Mouse (Mus musculus) heart, embryonic 10.5 days (tissue): ENCODE data around the gene Tmem138. TPM values are rescaled to one million over a fixed set of nuclear protein-coding genes. Genes with fewer than 3 reads are reported as not detected.
A peak's percentile ranks its signal among the peaks of the same experiment; 100 is the strongest.

Experiments
- DNase-seq: peaks from one replicate; pipeline ENCODE4 v3.0.0-alpha.2; 2017; ENCODE audit warnings: low spot score
- H3K27ac ChIP-seq: fragments of 300-500 bp; sonication (generic); 2 replicates; pipeline ENCODE4 v1.5.1; 2016; ENCODE audit warnings: mild to moderate bottlenecking
- H3K27me3 ChIP-seq: fragments of 300-500 bp; sonication (generic); 2 replicates; pipeline ENCODE4 v1.6.1; 2016; ENCODE audit warnings: mild to moderate bottlenecking; ENCODE audit not compliant: poor library complexity, insufficient read depth, severe bottlenecking
- H3K36me3 ChIP-seq: fragments of 300-500 bp; sonication (generic); 2 replicates; pipeline ENCODE4 v1.6.1; 2016; ENCODE audit warnings: mild to moderate bottlenecking, moderate library complexity
- H3K4me1 ChIP-seq: fragments of 300-500 bp; sonication (generic); 2 replicates; pipeline ENCODE4 v1.6.1; 2016; ENCODE audit warnings: mild to moderate bottlenecking
- H3K4me3 ChIP-seq: fragments of 300-500 bp; sonication (generic); 2 replicates; pipeline ENCODE4 v1.5.1; 2016; ENCODE audit warnings: mild to moderate bottlenecking, moderate library complexity
- H3K9me3 ChIP-seq: fragments of 300-500 bp; sonication (generic); 2 replicates; pipeline ENCODE4 v1.6.1; 2016; ENCODE audit warnings: mild to moderate bottlenecking, moderate library complexity
- WGBS: fragments of 180-500 bp; shearing (Covaris S2); methylation state at CpG from one replicate; pipeline ENCODE4 v1.1.7; 2016; 5-methylcytosine and 5-hydroxymethylcytosine counted together
- polyA plus RNA-seq: library from polyadenylated mRNA; unstranded; fragments of >200 nt; fragmentation: Nextera tagmentation; extraction: Ambion mirVana; gene quantifications from 2 replicates; pipeline ENCODE4 v1.2.1, GENCODE M21; 2016

Tmem138 gene
- 28.1 and 39.9 TPM in 2 replicates for polyA plus RNA-seq

GRCm38 (mm10) chr19:10576690-10577561, at the start of gene Tmem138, which contains the start of gene Cyb561a3:
Tmem138 (minus strand) TSS chr19:10577362.
Cyb561a3 (plus strand) TSS chr19:10577172.
- peak within 1 kb of the TSS; percentile 95 for H3K27ac ChIP-seq
- DNase-seq: peak; percentile 97
- peaks cover 19% of the 10 kb centered on the region for H3K4me1 ChIP-seq
- no peaks in the 10 kb centered on the region for H3K27me3 ChIP-seq
- no peaks in the 10 kb centered on the region for H3K9me3 ChIP-seq
- H3K36me3 ChIP-seq: peaks cover 32% of the 10 kb centered on the region
- under 1% methylated on average over 44 of the region's 44 CpGs for WGBS
- H3K4me3 ChIP-seq: peak within 1 kb of the TSS; percentile 74

GRCm38 (mm10) chr19:10608573-10609240, 31.5 kb upstream of the Tmem138 start:
- Histone ChIP-seq H3K4me1 (peaks cover 21% of the 10 kb centered on the region), H3K27me3 (no peaks in the 10 kb centered on the region), H3K27ac (no peak overlapping the region), H3K36me3 (peaks cover 72% of the 10 kb centered on the region), H3K4me3 (no peak overlapping the region), H3K9me3 (no peaks in the 10 kb centered on the region)
- 90% methylated on average over 5 of the region's 5 CpGs for WGBS
- DNase-seq: no peak

- peak overlapping the region; percentile 93 for H3K4me3 ChIP-seq
- no peaks in the 10 kb centered on the region for H3K27me3 ChIP-seq
- H3K36me3 ChIP-seq: peaks cover 45% of the 10 kb centered on the region
- WGBS: 5% methylated on average over 20 of the region's 20 CpGs
- H3K9me3 ChIP-seq: no peaks in the 10 kb centered on the region
- peaks cover 35% of the 10 kb centered on the region for H3K4me1 ChIP-seq
- H3K27ac ChIP-seq: peak overlapping the region; percentile 97
- no peak for DNase-seq
Observed at GRCm38 (mm10) chr19:10605901-10606622, 28.9 kb upstream of the Tmem138 start.

- Histone ChIP-seq H3K27me3 (no peaks in the 10 kb centered on the region), H3K4me3 (peak within 1 kb of the TSS; percentile 93), H3K27ac (peak within 1 kb of the TSS; percentile 97), H3K36me3 (peaks cover 41% of the 10 kb centered on the region), H3K4me1 (peaks cover 35% of the 10 kb centered on the region), H3K9me3 (no peaks in the 10 kb centered on the region)
- DNase-seq: peak; percentile 99
- WGBS: under 1% methylated on average over 49 of the region's 49 CpGs
Observed at GRCm38 (mm10) chr19:10605293-10605900, 28.2 kb upstream of the Tmem138 start, which contains the start of the genes Ddb1 and Tkfc. Ddb1 (plus strand) TSS chr19:10605327. Tkfc (minus strand) TSS chr19:10605654.

GRCm38 (mm10) chr19:10604534-10604933, 27.4 kb upstream of the Tmem138 start:
- H3K27ac ChIP-seq: peak overlapping the region; percentile 97
- H3K4me1 ChIP-seq: peaks cover 35% of the 10 kb centered on the region
- peaks cover 41% of the 10 kb centered on the region for H3K36me3 ChIP-seq
- H3K4me3 ChIP-seq: peak overlapping the region; percentile 93
- no peaks in the 10 kb centered on the region for H3K27me3 ChIP-seq
- DNase-seq: no peak
- WGBS: 60% methylated on average over 3 of the region's 3 CpGs
- H3K9me3 ChIP-seq: no peaks in the 10 kb centered on the region

GRCm38 (mm10) chr19:10603660-10604523, 26.7 kb upstream of the Tmem138 start:
- Histone ChIP-seq H3K9me3 (no peaks in the 10 kb centered on the region), H3K27me3 (no peaks in the 10 kb centered on the region), H3K36me3 (peaks cover 41% of the 10 kb centered on the region), H3K4me1 (peaks cover 35% of the 10 kb centered on the region), H3K4me3 (no peak overlapping the region), H3K27ac (peak overlapping the region; percentile 97)
- no peak for DNase-seq
- WGBS: 84% methylated on average over 18 of the region's 18 CpGs

- Histone ChIP-seq H3K27me3 (no peaks in the 10 kb centered on the region), H3K36me3 (peaks cover 35% of the 10 kb centered on the region), H3K9me3 (no peaks in the 10 kb centered on the region), H3K4me1 (peaks cover 35% of the 10 kb centered on the region), H3K4me3 (peak overlapping the region; percentile 45), H3K27ac (peak overlapping the region; percentile 97)
- WGBS: 4% methylated on average over 9 of the region's 9 CpGs
- DNase-seq: peak; percentile 93
Observed at GRCm38 (mm10) chr19:10602787-10603186, 25.6 kb upstream of the Tmem138 start.

GRCm38 (mm10) chr19:10602247-10602769, 25.1 kb upstream of the Tmem138 start:
- Histone ChIP-seq H3K4me1 (peaks cover 35% of the 10 kb centered on the region), H3K36me3 (peaks cover 30% of the 10 kb centered on the region), H3K9me3 (no peaks in the 10 kb centered on the region), H3K4me3 (peak overlapping the region; percentile 45), H3K27ac (peak overlapping the region; percentile 97), H3K27me3 (no peaks in the 10 kb centered on the region)
- no peak for DNase-seq
- WGBS: 20% methylated on average over 6 of the region's 6 CpGs

- Histone ChIP-seq H3K4me3 (no peak overlapping the region), H3K27me3 (no peaks in the 10 kb centered on the region), H3K27ac (no peak overlapping the region), H3K36me3 (peaks cover 43% of the 10 kb centered on the region), H3K4me1 (peaks cover 21% of the 10 kb centered on the region), H3K9me3 (no peaks in the 10 kb centered on the region)
- WGBS: 89% methylated on average over 2 of the region's 2 CpGs
- no peak for DNase-seq
Observed at GRCm38 (mm10) chr19:10599648-10600047, 22.5 kb upstream of the Tmem138 start.

- Histone ChIP-seq H3K27me3 (no peaks in the 10 kb centered on the region), H3K4me3 (no peak overlapping the region), H3K27ac (no peak overlapping the region), H3K9me3 (no peaks in the 10 kb centered on the region), H3K4me1 (peaks cover 10% of the 10 kb centered on the region), H3K36me3 (peaks cover 53% of the 10 kb centered on the region)
- no peak for DNase-seq
- WGBS: 41% methylated on average over 3 of the region's 3 CpGs
Observed at GRCm38 (mm10) chr19:10598188-10598587, 21.0 kb upstream of the Tmem138 start.

- Histone ChIP-seq H3K4me3 (no peak overlapping the region), H3K27me3 (no peaks in the 10 kb centered on the region), H3K4me1 (no peaks in the 10 kb centered on the region), H3K27ac (no peak overlapping the region), H3K36me3 (peaks cover 52% of the 10 kb centered on the region; the same call in 1 of the 2 replicates), H3K9me3 (no peaks in the 10 kb centered on the region)
- no peak for DNase-seq
- WGBS: 90% methylated on average over 6 of the region's 6 CpGs
Observed at GRCm38 (mm10) chr19:10591659-10592377, 14.7 kb upstream of the Tmem138 start.
